Comparison of ENCODE assay signal across 16 mouse cellular contexts in the genomic region with DNA sequence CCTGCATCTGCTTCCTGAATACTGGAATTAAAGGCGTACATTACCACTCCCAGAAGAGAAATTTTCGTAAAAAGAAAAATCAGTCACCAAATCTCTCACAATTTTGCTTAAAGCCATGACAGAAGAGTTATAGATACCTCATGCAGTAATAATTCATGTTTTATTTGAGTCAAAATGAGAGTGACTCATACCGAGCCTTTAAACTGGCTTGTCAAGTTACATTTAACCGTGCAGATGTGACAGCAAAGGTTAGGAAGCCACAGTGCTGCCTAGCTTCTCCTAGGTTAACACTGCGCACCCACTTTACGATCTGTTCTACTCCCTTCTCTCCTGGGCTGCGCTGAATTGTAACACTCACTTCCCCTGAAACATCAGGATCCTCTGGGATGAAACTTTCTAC. TPM values are rescaled to one million over a fixed set of nuclear protein-coding genes. Genes with fewer than 3 reads are reported as not detected.
DNase-seq lines count a peak whose midpoint lies in the region; ATAC-seq lines count a peak whose summit lies in the region.
"Had no signal": no experiment of that assay in that cellular context is flagged by ENCODE, and none has a peak within 500 bp of the region (broad histone marks: within the 10 kb centered on the region; RNA-seq: fewer than 3 reads in every experiment).

No protein-coding gene starts in this region.

- ATAC-seq in activated CD4-positive, CD25-positive, alpha-beta regulatory T cell, adult 4 months = peak; percentile 28
- ATAC-seq: hindbrain, postnatal 0 days; intestine, embryonic 16.5 days had no signal

- peak; percentile 11 for DNase-seq in retina, embryonic 14.5 days (ENCODE audit: low spot score)
- no peak for DNase-seq in retina, postnatal 1 day
- DNase-seq in CD4-positive, CD25-positive, alpha-beta regulatory T cell, adult 2 months (ENCODE audit: low read depth, low spot score) = peak; percentile 29
- no peak for DNase-seq in adipocyte (ENCODE audit: low spot score)
- no peak for DNase-seq in heart, adult 9 months (ENCODE audit: low spot score in 2 of 2)
- DNase-seq in urinary bladder, postnatal 36 days (ENCODE audit: low spot score in 2 of 2) = no peak
- DNase-seq: adrenal gland, postnatal 25 days; cerebellum, adult 2 months; cerebellum, postnatal 10 days; gastrocnemius, postnatal 36 days; heart, adult 18-20 months; heart, postnatal 14 days; kidney, adult 2 months had no signal

RNA-seq across cellular contexts. Expression of a gene that starts 10.9 kb away (rescaled TPM):
- 10 to 100 TPM; 15.0 to 15.6 TPM for polyA plus RNA-seq in activated CD4-positive, CD25-positive, alpha-beta regulatory T cell, adult 4 months (2017; shearing (Covaris generic))

Comparison
In these comparisons a context has a peak if more than half of its experiments do, and no peak if none do; other contexts are left out.
1. DNase-seq: peak in retina, embryonic 14.5 days (single experiment) and CD4-positive, CD25-positive, alpha-beta regulatory T cell, adult 2 months (single experiment); none in retina, postnatal 1 day (single experiment), adipocyte (single experiment), heart, adult 9 months (0 of 2) and urinary bladder, postnatal 36 days (0 of 2).